Mouse (Mus musculus): ENCODE results near the gene Swt1. TPM values are rescaled to one million over a fixed set of nuclear protein-coding genes. Genes with fewer than 3 reads are reported as not detected.

Swt1 gene
- polyA plus RNA-seq, 1 experiment: 109 TPM

GRCm38 (mm10) chr1:151345109-151345862 lies 83.0 kb downstream of the Swt1 start:
- H3K4me1 ChIP-seq (ENCODE audit: control insufficient read depth, insufficient read depth, low read length): no peaks in the 10 kb centered on the region
- H3K4me3 ChIP-seq (ENCODE audit: low read depth, low read length): peak overlapping the region; percentile 84
- H3K27me3 ChIP-seq (ENCODE audit: control insufficient read depth, insufficient read depth, low read length, poor library complexity, severe bottlenecking): no peaks in the 10 kb centered on the region
- H3K36me3 ChIP-seq (ENCODE audit: control insufficient read depth, insufficient read depth, low read length, poor library complexity, severe bottlenecking): peaks cover 7% of the 10 kb centered on the region
- TF ChIP-seq POLR2A (IDR thresholded peaks at IDR 0.05; ENCODE audit: insufficient read depth, low read length) (no peak), CTCF (IDR thresholded peaks at IDR 0.05; ENCODE audit: low read depth, low read length) (no peak), EP300 (IDR thresholded peaks at IDR 0.05; ENCODE audit: insufficient read depth, low read depth, low read length) (no peak)
- H3K9ac ChIP-seq (ENCODE audit: low read depth, poor library complexity, severe bottlenecking): peak overlapping the region; percentile 85
- H3K27ac ChIP-seq (ENCODE audit: insufficient read depth, low read length): no peak overlapping the region
- no peaks in the 10 kb centered on the region for H3K9me3 ChIP-seq (replicated peaks; ENCODE audit: control insufficient read depth, insufficient read depth, low read length, poor library complexity, severe bottlenecking)

- peaks cover 2% of the 10 kb centered on the region for H3K36me3 ChIP-seq (ENCODE audit: control insufficient read depth, insufficient read depth, low read length, poor library complexity, severe bottlenecking)
- TF ChIP-seq CTCF (IDR thresholded peaks at IDR 0.05; ENCODE audit: low read depth, low read length): no peak
- no peak for TF ChIP-seq POLR2A (IDR thresholded peaks at IDR 0.05; ENCODE audit: insufficient read depth, low read length)
- no peak for TF ChIP-seq EP300 (IDR thresholded peaks at IDR 0.05; ENCODE audit: insufficient read depth, low read depth, low read length)
- H3K4me1 ChIP-seq (ENCODE audit: control insufficient read depth, insufficient read depth, low read length): no peaks in the 10 kb centered on the region
- peak within 1 kb of the TSS; percentile 87 for H3K4me3 ChIP-seq (ENCODE audit: low read depth, low read length)
- H3K9me3 ChIP-seq (replicated peaks; ENCODE audit: control insufficient read depth, insufficient read depth, low read length, poor library complexity, severe bottlenecking): no peaks in the 10 kb centered on the region
- H3K27ac ChIP-seq (ENCODE audit: insufficient read depth, low read length): 0 out of 2 replicates have a peak within 1 kb of the TSS, but pooled peaks have one; percentile 41
- no peaks in the 10 kb centered on the region for H3K27me3 ChIP-seq (ENCODE audit: control insufficient read depth, insufficient read depth, low read length, poor library complexity, severe bottlenecking)
- H3K9ac ChIP-seq (ENCODE audit: low read depth, poor library complexity, severe bottlenecking): peak within 1 kb of the TSS; percentile 85
These were observed 83.8 kb downstream of the Swt1 start, which contains the start of gene Ivns1abp for GRCm38 (mm10) chr1:151344283-151345108. Gene Ivns1abp, plus strand, starts transcription at chr1:151344477.

GRCm38 (mm10) chr1:151343571-151344282 lies 84.5 kb downstream of the Swt1 start:
- peak overlapping the region; percentile 41; the same call in 1 of the 2 replicates for H3K9ac ChIP-seq (ENCODE audit: low read depth, poor library complexity, severe bottlenecking)
- no peaks in the 10 kb centered on the region for H3K4me1 ChIP-seq (ENCODE audit: control insufficient read depth, insufficient read depth, low read length)

GRCm38 (mm10) chr1:151342968-151343367 lies 85.3 kb downstream of the Swt1 start:
- Histone ChIP-seq H3K9me3 (replicated peaks; ENCODE audit: control insufficient read depth, insufficient read depth, low read length, poor library complexity, severe bottlenecking) (no peaks in the 10 kb centered on the region), H3K27ac (ENCODE audit: insufficient read depth, low read length) (no peak overlapping the region), H3K9ac (ENCODE audit: low read depth, poor library complexity, severe bottlenecking) (no peak overlapping the region), H3K27me3 (ENCODE audit: control insufficient read depth, insufficient read depth, low read length, poor library complexity, severe bottlenecking) (no peaks in the 10 kb centered on the region), H3K4me3 (ENCODE audit: low read depth, low read length) (no peak overlapping the region), H3K36me3 (ENCODE audit: control insufficient read depth, insufficient read depth, low read length, poor library complexity, severe bottlenecking) (no peaks in the 10 kb centered on the region), H3K4me1 (ENCODE audit: control insufficient read depth, insufficient read depth, low read length) (no peaks in the 10 kb centered on the region)
- no peak for TF ChIP-seq EP300 (IDR thresholded peaks at IDR 0.05; ENCODE audit: insufficient read depth, low read depth, low read length)
- no peak for TF ChIP-seq CTCF (IDR thresholded peaks at IDR 0.05; ENCODE audit: low read depth, low read length)
- no peak for TF ChIP-seq POLR2A (IDR thresholded peaks at IDR 0.05; ENCODE audit: insufficient read depth, low read length)

More at GRCm38 (mm10) chr1:151343571-151344282, 84.5 kb downstream of the Swt1 start:
- Histone ChIP-seq H3K36me3 (ENCODE audit: control insufficient read depth, insufficient read depth, low read length, poor library complexity, severe bottlenecking) (no peaks in the 10 kb centered on the region), H3K9me3 (replicated peaks; ENCODE audit: control insufficient read depth, insufficient read depth, low read length, poor library complexity, severe bottlenecking) (no peaks in the 10 kb centered on the region), H3K4me3 (ENCODE audit: low read depth, low read length) (peak overlapping the region; percentile 87), H3K27ac (ENCODE audit: insufficient read depth, low read length) (0 out of 2 replicates have a peak overlapping the region, but pooled peaks have one; percentile 41), H3K27me3 (ENCODE audit: control insufficient read depth, insufficient read depth, low read length, poor library complexity, severe bottlenecking) (no peaks in the 10 kb centered on the region)
- TF ChIP-seq EP300 (IDR thresholded peaks at IDR 0.05; ENCODE audit: insufficient read depth, low read depth, low read length): no peak
- no peak for TF ChIP-seq POLR2A (IDR thresholded peaks at IDR 0.05; ENCODE audit: insufficient read depth, low read length)
- TF ChIP-seq CTCF (IDR thresholded peaks at IDR 0.05; ENCODE audit: low read depth, low read length): no peak

- H3K4me3 ChIP-seq (ENCODE audit: low read depth, low read length): no peak overlapping the region
- no peaks in the 10 kb centered on the region for H3K4me1 ChIP-seq (ENCODE audit: control insufficient read depth, insufficient read depth, low read length)
These were observed 85.9 kb downstream of the Swt1 start for GRCm38 (mm10) chr1:151342311-151342710.

More at GRCm38 (mm10) chr1:151342311-151342710, 85.9 kb downstream of the Swt1 start:
- H3K9ac ChIP-seq (ENCODE audit: low read depth, poor library complexity, severe bottlenecking): no peak overlapping the region
- TF ChIP-seq EP300 (IDR thresholded peaks at IDR 0.05; ENCODE audit: insufficient read depth, low read depth, low read length) (no peak), POLR2A (IDR thresholded peaks at IDR 0.05; ENCODE audit: insufficient read depth, low read length) (no peak), CTCF (IDR thresholded peaks at IDR 0.05; ENCODE audit: low read depth, low read length) (no peak)
- no peaks in the 10 kb centered on the region for H3K9me3 ChIP-seq (replicated peaks; ENCODE audit: control insufficient read depth, insufficient read depth, low read length, poor library complexity, severe bottlenecking)
- H3K36me3 ChIP-seq (ENCODE audit: control insufficient read depth, insufficient read depth, low read length, poor library complexity, severe bottlenecking): no peaks in the 10 kb centered on the region
- H3K27me3 ChIP-seq (ENCODE audit: control insufficient read depth, insufficient read depth, low read length, poor library complexity, severe bottlenecking): no peaks in the 10 kb centered on the region
- no peak overlapping the region for H3K27ac ChIP-seq (ENCODE audit: insufficient read depth, low read length)

Measured in ES-Bruce4 (cell line).